ENCODE assay signal across 10 mouse cellular contexts in genomic region chr2:93907519-93908294, GRCm38 (mm10). TPM values are rescaled to one million over a fixed set of nuclear protein-coding genes. Genes with fewer than 3 reads are reported as not detected.
DNase-seq lines count a peak whose midpoint lies in the region; ATAC-seq and TF ChIP-seq lines count a peak whose summit lies in the region.
"Had no signal": no experiment of that assay in that cellular context is flagged by ENCODE, and none has a peak within 500 bp of the region (broad histone marks: within the 10 kb centered on the region; RNA-seq: fewer than 3 reads in every experiment).

No protein-coding gene starts in this region.

- H3K4me3 ChIP-seq in heart, embryonic 12.5 days: no peak overlapping the region
- H3K4me3 ChIP-seq in embryonic fibroblast, embryonic 13.5 days (ENCODE audit: insufficient read depth, low read length): no peak overlapping the region

- peaks cover 15% of the 10 kb centered on the region for H3K4me1 ChIP-seq in heart, embryonic 12.5 days (replicated peaks)
- H3K4me1 ChIP-seq in embryonic fibroblast, embryonic 13.5 days (ENCODE audit: control insufficient read depth, insufficient read depth, low read length): peaks cover 4% of the 10 kb centered on the region; the same call in 1 of the 2 replicates

- ATAC-seq in heart, embryonic 12.5 days (ENCODE audit: insufficient number of reproducible peaks, low FRiP score): no peak
- ATAC-seq in granulocyte monocyte progenitor cell, adult 5-6 weeks (replicated peaks; ENCODE audit: poor library complexity, severe bottlenecking): no peak

- H3K27ac ChIP-seq in heart, embryonic 12.5 days (ENCODE audit: poor library complexity, severe bottlenecking): no peak overlapping the region
- peak overlapping the region; percentile 57; the same call in 1 of the 2 replicates for H3K27ac ChIP-seq in embryonic fibroblast, embryonic 13.5 days (ENCODE audit: insufficient read depth, low read length)

- H3K27me3 ChIP-seq in heart, embryonic 12.5 days (replicated peaks): peaks cover 3% of the 10 kb centered on the region; the same call in 1 of the 2 replicates

- no peak overlapping the region for H3K9ac ChIP-seq in heart, embryonic 12.5 days

- no peaks in the 10 kb centered on the region for H3K9me3 ChIP-seq in heart, embryonic 12.5 days (replicated peaks)

- TF ChIP-seq POLR2A in embryonic fibroblast, embryonic 13.5 days (IDR thresholded peaks at IDR 0.05; ENCODE audit: low read depth, low read length): no peak

- no peaks in the 10 kb centered on the region for H3K36me3 ChIP-seq in heart, embryonic 12.5 days

- intact Hi-C loops in heart, postnatal 10 days (cut with DNase I): loop anchor here (2.0 kb wide), 1 partner anchor 47 kb away; no protein-coding TSS in a partner anchor

- H3K4me2 ChIP-seq in heart, embryonic 12.5 days: no peak overlapping the region

- DNase-seq in heart, postnatal 10 days: peak; percentile 35 to 36
- peak; percentile 45 for DNase-seq in MN1 (ENCODE audit: low spot score)
- peak; percentile 47 to 53 for DNase-seq in kidney, postnatal 36 days
- DNase-seq in cerebellum, postnatal 36 days: no peak
- no peak for DNase-seq in spleen, postnatal 14 days (ENCODE audit: low spot score in 2 of 2)
- DNase-seq: cerebellum, adult 18-20 months had no signal

- no peak for TF ChIP-seq CTCF in embryonic fibroblast, embryonic 13.5 days (IDR thresholded peaks at IDR 0.05; ENCODE audit: borderline replicate concordance, insufficient read depth, low read length)

- 48% methylated on average over 9 of the region's 9 CpGs for WGBS in heart, embryonic 12.5 days

RNA-seq across cellular contexts. Expression of gene Accsl, which starts 38.8 kb away (rescaled TPM):
- total RNA-seq in heart, postnatal 10 days (2021): under 1 TPM in 1 of 2 experiments, not detected in 1; 0.24 TPM
- not detected in 2 replicates for polyA plus RNA-seq in heart, embryonic 12.5 days (2016; fragmentation: Nextera tagmentation; extraction: Ambion mirVana)
- not detected in 2 replicates for polyA plus RNA-seq in embryonic fibroblast, embryonic 13.5 days (2011; ENCODE audit: insufficient read length, low read depth, missing spikeins)
- total RNA-seq in granulocyte monocyte progenitor cell, adult 5-6 weeks (2014; fragmentation: Nextera tagmentation): not detected in 2 replicates
- not detected in 2 replicates for total RNA-seq in granulocyte monocyte progenitor cell, adult 5-6 weeks (2017)
- polyA plus RNA-seq: liver, embryonic 16.5 days had no signal

RNA-seq across cellular contexts. Expression of gene Gm13889, which starts 49.3 kb away (rescaled TPM):
- total RNA-seq in heart, postnatal 10 days (2021): 10 to 100 TPM; 25.3 to 29.4 TPM
- 5.9 and 6.9 TPM in 2 replicates for polyA plus RNA-seq in heart, embryonic 12.5 days (2016; fragmentation: Nextera tagmentation; extraction: Ambion mirVana)
- 0.62 and 0.76 TPM in 2 replicates for polyA plus RNA-seq in embryonic fibroblast, embryonic 13.5 days (2011; ENCODE audit: insufficient read length, low read depth, missing spikeins)
- total RNA-seq in granulocyte monocyte progenitor cell, adult 5-6 weeks (2014; fragmentation: Nextera tagmentation): not detected in 2 replicates
- not detected in 2 replicates for total RNA-seq in granulocyte monocyte progenitor cell, adult 5-6 weeks (2017)

RNA-seq across cellular contexts. Expression of gene Accs, which starts 58.0 kb away (rescaled TPM):
- total RNA-seq in heart, postnatal 10 days (2021): 1 to 10 TPM; 5.4 to 7.6 TPM
- 6.2 and 6.6 TPM in 2 replicates for polyA plus RNA-seq in heart, embryonic 12.5 days (2016; fragmentation: Nextera tagmentation; extraction: Ambion mirVana)
- 5.3 and 8.1 TPM in 2 replicates for polyA plus RNA-seq in embryonic fibroblast, embryonic 13.5 days (2011; ENCODE audit: insufficient read length, low read depth, missing spikeins)
- total RNA-seq in granulocyte monocyte progenitor cell, adult 5-6 weeks (2014; fragmentation: Nextera tagmentation): 30.8 and 40.3 TPM in 2 replicates
- total RNA-seq in granulocyte monocyte progenitor cell, adult 5-6 weeks (2017): 16.1 and 21.2 TPM in 2 replicates

Comparison
In these comparisons a context has a peak if more than half of its experiments do, and no peak if none do; other contexts are left out.
1. DNase-seq: peak in heart, postnatal 10 days (2 of 2), MN1 (single experiment) and kidney, postnatal 36 days (2 of 2); none in cerebellum, postnatal 36 days (0 of 2) and spleen, postnatal 14 days (0 of 2).
2. RNA of gene Gm13889, which starts 49.3 kb away (total RNA-seq): 25.3 to 29.4 TPM in heart, postnatal 10 days; not detected in granulocyte monocyte progenitor cell, adult 5-6 weeks; every median in the first group is over 10 times any median in the second.